In the genomic region with DNA sequence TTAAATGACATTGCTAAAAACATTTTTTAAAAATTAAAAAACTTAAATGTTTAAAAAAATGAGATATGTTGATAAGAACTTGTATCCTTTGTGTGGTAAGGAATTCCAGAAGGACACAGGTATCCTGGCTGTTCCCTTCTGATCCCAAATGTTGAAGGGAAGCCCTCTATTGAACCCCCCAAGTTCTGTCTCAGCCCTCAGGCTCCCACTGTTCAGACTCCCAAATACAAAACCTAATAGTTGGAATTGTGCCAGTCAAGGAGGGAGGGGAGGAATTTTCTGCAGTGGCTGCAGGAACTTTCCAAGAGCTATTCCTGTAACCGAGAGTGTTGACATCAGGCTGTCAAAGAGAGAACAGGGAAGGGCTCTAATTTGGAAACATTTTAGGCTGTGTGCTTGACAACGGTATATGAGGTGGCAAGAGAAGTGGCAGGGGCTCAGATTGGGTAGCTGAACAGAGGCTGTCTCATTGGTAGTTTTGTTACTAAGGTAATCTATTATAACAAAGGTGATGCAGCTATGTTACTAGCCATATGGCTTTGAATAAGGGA, we compare ENCODE assay signal across 14 mouse cellular contexts.
DNase-seq lines count a peak whose midpoint lies in the region; ATAC-seq and TF ChIP-seq lines count a peak whose summit lies in the region.
"Had no signal": no experiment of that assay in that cellular context is flagged by ENCODE, and none has a peak within 500 bp of the region (broad histone marks: within the 10 kb centered on the region; RNA-seq: fewer than 3 reads in every experiment).

No protein-coding gene starts in this region.

- no peak for TF ChIP-seq CTCF in kidney, postnatal 0 days (IDR thresholded peaks at IDR 0.05; ENCODE audit: low read depth)

- no peaks in the 10 kb centered on the region for H3K36me3 ChIP-seq in kidney, postnatal 0 days (ENCODE audit: insufficient read depth, low read length)
- no peaks in the 10 kb centered on the region for H3K36me3 ChIP-seq in kidney, embryonic 14.5 days (ENCODE audit: control insufficient read depth, insufficient read depth, low read length)
- no peaks in the 10 kb centered on the region for H3K36me3 ChIP-seq in forebrain, embryonic 16.5 days (ENCODE audit: control insufficient read depth, insufficient read depth)
- H3K36me3 ChIP-seq in heart, embryonic 11.5 days (ENCODE audit: control insufficient read depth, insufficient read depth, low read length), result no peaks in the 10 kb centered on the region
- H3K36me3 ChIP-seq in lung, embryonic 16.5 days (ENCODE audit: control insufficient read depth, insufficient read depth, low read length), result no peaks in the 10 kb centered on the region
- H3K36me3 ChIP-seq in intestine, embryonic 15.5 days, result no peaks in the 10 kb centered on the region
- H3K36me3 ChIP-seq: liver, embryonic 15.5 days; midbrain, embryonic 13.5 days had no signal

- no peak overlapping the region for H3K27ac ChIP-seq in kidney, postnatal 0 days
- H3K27ac ChIP-seq in kidney, embryonic 14.5 days (ENCODE audit: low read depth, low read length), result no peak overlapping the region
- H3K27ac ChIP-seq in forebrain, embryonic 16.5 days (ENCODE audit: low read length), result no peak overlapping the region
- 0 out of 2 replicates have a peak overlapping the region, but pooled peaks have one; percentile 25 for H3K27ac ChIP-seq in heart, embryonic 11.5 days (ENCODE audit: low read depth, low read length)
- H3K27ac ChIP-seq in lung, embryonic 16.5 days (ENCODE audit: low read length), result no peak overlapping the region
- no peak overlapping the region for H3K27ac ChIP-seq in intestine, embryonic 15.5 days
- H3K27ac ChIP-seq: heart, adult 2 months; liver, embryonic 15.5 days; midbrain, embryonic 13.5 days had no signal

- H3K4me2 ChIP-seq in kidney, postnatal 0 days (ENCODE audit: low read length), result no peak overlapping the region
- H3K4me2 ChIP-seq in kidney, embryonic 14.5 days (replicated peaks; ENCODE audit: low read depth, low read length), result no peak overlapping the region
- H3K4me2 ChIP-seq in forebrain, embryonic 16.5 days (ENCODE audit: low read length), result no peak overlapping the region
- H3K4me2 ChIP-seq in heart, embryonic 11.5 days, result no peak overlapping the region
- no peak overlapping the region for H3K4me2 ChIP-seq in lung, embryonic 16.5 days (ENCODE audit: low read depth, low read length)
- H3K4me2 ChIP-seq in intestine, embryonic 15.5 days (replicated peaks), result no peak overlapping the region
- H3K4me2 ChIP-seq: liver, embryonic 15.5 days; midbrain, embryonic 13.5 days had no signal

- H3K4me3 ChIP-seq in kidney, postnatal 0 days (replicated peaks; ENCODE audit: low read depth, low read length), result no peak overlapping the region
- H3K4me3 ChIP-seq in kidney, embryonic 14.5 days (ENCODE audit: low read length), result no peak overlapping the region
- H3K4me3 ChIP-seq in forebrain, embryonic 16.5 days (replicated peaks; ENCODE audit: low read length), result no peak overlapping the region
- no peak overlapping the region for H3K4me3 ChIP-seq in heart, embryonic 11.5 days (ENCODE audit: low read depth, low read length)
- H3K4me3 ChIP-seq in lung, embryonic 16.5 days (ENCODE audit: low read length), result no peak overlapping the region
- no peak overlapping the region for H3K4me3 ChIP-seq in intestine, embryonic 15.5 days (replicated peaks)
- H3K4me3 ChIP-seq: erythroblast, embryonic 14.5 days; heart, adult 2 months; liver, embryonic 15.5 days; midbrain, embryonic 13.5 days had no signal

- peak; percentile 8 for DNase-seq in kidney, postnatal 0 days (ENCODE audit: low spot score)
- no peak for DNase-seq in cerebellum, adult 9-10 months
- no peak for DNase-seq in spleen, adult 12 weeks (ENCODE audit: low spot score)
- DNase-seq: adrenal gland, postnatal 10 days had no signal

- no peaks in the 10 kb centered on the region for H3K9me3 ChIP-seq in kidney, postnatal 0 days (replicated peaks; ENCODE audit: low read length)
- H3K9me3 ChIP-seq in kidney, embryonic 14.5 days (ENCODE audit: control insufficient read depth, low read length), result no peaks in the 10 kb centered on the region
- no peaks in the 10 kb centered on the region for H3K9me3 ChIP-seq in forebrain, embryonic 16.5 days (ENCODE audit: control insufficient read depth, low read length)
- H3K9me3 ChIP-seq in heart, embryonic 11.5 days (replicated peaks; ENCODE audit: control insufficient read depth, low read length), result no peaks in the 10 kb centered on the region
- H3K9me3 ChIP-seq in lung, embryonic 16.5 days (ENCODE audit: control insufficient read depth, low read length), result no peaks in the 10 kb centered on the region
- no peaks in the 10 kb centered on the region for H3K9me3 ChIP-seq in intestine, embryonic 15.5 days
- H3K9me3 ChIP-seq: liver, embryonic 15.5 days; midbrain, embryonic 13.5 days had no signal

- WGBS in kidney, postnatal 0 days, result 32% methylated on average over 2 of the region's 2 CpGs
- 47% methylated on average over 2 of the region's 2 CpGs for WGBS in kidney, embryonic 14.5 days
- 9% methylated on average over 2 of the region's 2 CpGs for WGBS in forebrain, embryonic 16.5 days
- 13% methylated on average over 2 of the region's 2 CpGs for WGBS in heart, embryonic 11.5 days (ENCODE audit: insufficient replicate concordance)
- WGBS in lung, embryonic 16.5 days, result 2% methylated on average over 2 of the region's 2 CpGs
- WGBS in intestine, embryonic 15.5 days, result 28% methylated on average over 2 of the region's 2 CpGs

- ATAC-seq in kidney, postnatal 0 days (replicated peaks; ENCODE audit: low FRiP score, low read depth), result no peak
- no peak for ATAC-seq in kidney, embryonic 14.5 days (ENCODE audit: low FRiP score, low TSS enrichment)
- peak; percentile 78 for ATAC-seq in forebrain, embryonic 16.5 days
- 0 out of 2 replicates have a peak, but pooled peaks have one; percentile 35 for ATAC-seq in heart, embryonic 11.5 days (replicated peaks; ENCODE audit: insufficient number of reproducible peaks, low FRiP score, low TSS enrichment)
- peak; percentile 47; the same call in 1 of the 2 replicates for ATAC-seq in lung, embryonic 16.5 days (ENCODE audit: low read depth)
- ATAC-seq in intestine, embryonic 15.5 days, result no peak
- ATAC-seq: midbrain, embryonic 13.5 days; Patski had no signal

- no peak overlapping the region for H3K9ac ChIP-seq in kidney, postnatal 0 days (ENCODE audit: low read depth, low read length)
- H3K9ac ChIP-seq in kidney, embryonic 14.5 days (ENCODE audit: low read depth, low read length), result no peak overlapping the region
- no peak overlapping the region for H3K9ac ChIP-seq in forebrain, embryonic 16.5 days (replicated peaks; ENCODE audit: low read depth, low read length)
- H3K9ac ChIP-seq in heart, embryonic 11.5 days (ENCODE audit: low read depth, low read length), result no peak overlapping the region
- H3K9ac ChIP-seq in lung, embryonic 16.5 days (ENCODE audit: low read length), result no peak overlapping the region
- H3K9ac ChIP-seq in intestine, embryonic 15.5 days, result no peak overlapping the region
- H3K9ac ChIP-seq: liver, embryonic 15.5 days; midbrain, embryonic 13.5 days had no signal

- no peaks in the 10 kb centered on the region for H3K4me1 ChIP-seq in kidney, postnatal 0 days (replicated peaks; ENCODE audit: insufficient read depth, low read length)
- peaks cover 13% of the 10 kb centered on the region for H3K4me1 ChIP-seq in kidney, embryonic 14.5 days (ENCODE audit: control insufficient read depth, insufficient read depth, low read length)
- H3K4me1 ChIP-seq in forebrain, embryonic 16.5 days (replicated peaks; ENCODE audit: control insufficient read depth, insufficient read depth, low read length), result peaks cover 4% of the 10 kb centered on the region; the same call in 1 of the 2 replicates
- peaks cover 13% of the 10 kb centered on the region for H3K4me1 ChIP-seq in heart, embryonic 11.5 days (ENCODE audit: control insufficient read depth, insufficient read depth, low read length)
- peaks cover 12% of the 10 kb centered on the region for H3K4me1 ChIP-seq in lung, embryonic 16.5 days (replicated peaks; ENCODE audit: control insufficient read depth, insufficient read depth, low read length)
- no peaks in the 10 kb centered on the region; the same call in 1 of the 2 replicates for H3K4me1 ChIP-seq in intestine, embryonic 15.5 days (replicated peaks)
- H3K4me1 ChIP-seq: liver, embryonic 15.5 days; midbrain, embryonic 13.5 days had no signal

- H3K27me3 ChIP-seq in kidney, postnatal 0 days (ENCODE audit: insufficient read depth, low read length), result no peaks in the 10 kb centered on the region
- no peaks in the 10 kb centered on the region for H3K27me3 ChIP-seq in kidney, embryonic 14.5 days (ENCODE audit: control insufficient read depth, insufficient read depth, low read length)
- no peaks in the 10 kb centered on the region for H3K27me3 ChIP-seq in forebrain, embryonic 16.5 days (replicated peaks; ENCODE audit: control insufficient read depth, insufficient read depth, low read length)
- no peaks in the 10 kb centered on the region for H3K27me3 ChIP-seq in heart, embryonic 11.5 days (ENCODE audit: control insufficient read depth, insufficient read depth, low read length)
- H3K27me3 ChIP-seq in lung, embryonic 16.5 days (ENCODE audit: control insufficient read depth, insufficient read depth, low read depth, low read length), result no peaks in the 10 kb centered on the region
- no peaks in the 10 kb centered on the region for H3K27me3 ChIP-seq in intestine, embryonic 15.5 days (replicated peaks)
- H3K27me3 ChIP-seq: liver, embryonic 15.5 days; midbrain, embryonic 13.5 days; Patski had no signal

Comparison
In these comparisons a context has a peak if more than half of its experiments do, and no peak if none do; other contexts are left out.
1. ATAC-seq: peak in forebrain, embryonic 16.5 days (single experiment), heart, embryonic 11.5 days (single experiment) and lung, embryonic 16.5 days (single experiment); none in kidney, postnatal 0 days (single experiment), kidney, embryonic 14.5 days (single experiment) and intestine, embryonic 15.5 days (single experiment).